Mouse (Mus musculus) adrenal gland, adult 2 months (tissue): ENCODE data around the gene Pla2g12a. TPM values are rescaled to one million over a fixed set of nuclear protein-coding genes. Genes with fewer than 3 reads are reported as not detected.

Experiments used
- DNase-seq: peaks from one replicate; pipeline ENCODE4 v3.0.0; 2021
- long read RNA-seq: library from polyadenylated mRNA; stranded (forward); transcript quantifications from one replicate; pipeline ENCODE4 v2.0.0, GENCODE M21; 2021
- polyA plus RNA-seq: library from polyadenylated mRNA; depleted of rRNA; stranded (reverse); fragments of >200 nt; gene quantifications from 2 replicates; pipeline ENCODE4 v1.2.3, GENCODE M21; 2012; rRNA removed
- total RNA-seq, 2 experiments: library from RNA; stranded (reverse); gene quantifications; 2 replicates each; pipeline ENCODE4 v1.2.3; 2021

Gene Pla2g12a
- total RNA-seq (10 to 100 TPM; 46.3 to 51.7 TPM), polyA plus RNA-seq (106 and 226 TPM in 2 replicates)
- long read RNA-seq, transcript Pla2g12a-203 (1 exons, 2,992 nt) = minor isoform, 5 of 91 reads
- long read RNA-seq, transcript Pla2g12a-201 (4 exons, 1,561 nt) = major isoform, 80 of 91 reads
- long read RNA-seq, partial matches to known transcripts = 2 of 91 reads
- long read RNA-seq, other reads (novel, unspliced or antisense) = 3 of 91 reads

- DNase-seq = peak; percentile 95
Measured at GRCm38 (mm10) chr3:129878405-129879021, at the start of gene Pla2g12a. TSS of gene Pla2g12a (plus strand) at chr3:129878606.

GRCm38 (mm10) chr3:129830626-129831025 lies 47.8 kb upstream of the Pla2g12a start:
- DNase-seq = no peak

GRCm38 (mm10) chr3:129831035-129831568 lies 47.3 kb upstream of the Pla2g12a start, which contains the start of gene Gar1:
TSS of gene Gar1 (minus strand) at chr3:129831396.
- DNase-seq = peak; percentile 95

GRCm38 (mm10) chr3:129835388-129835934 lies 42.9 kb upstream of the Pla2g12a start, which contains the start of gene Cfi:
TSS of gene Cfi (plus strand) at chr3:129835884.
- DNase-seq = no peak

GRCm38 (mm10) chr3:129836051-129836697 lies 42.2 kb upstream of the Pla2g12a start:
- no peak for DNase-seq

GRCm38 (mm10) chr3:129836965-129837364 lies 41.4 kb upstream of the Pla2g12a start:
- no peak for DNase-seq

GRCm38 (mm10) chr3:129838017-129838416 lies 40.4 kb upstream of the Pla2g12a start:
- peak; percentile 6 for DNase-seq

- no peak for DNase-seq
Measured at GRCm38 (mm10) chr3:129845868-129846267, 32.5 kb upstream of the Pla2g12a start.

- no peak for DNase-seq
Measured at GRCm38 (mm10) chr3:129846846-129847245, 31.6 kb upstream of the Pla2g12a start.

- no peak for DNase-seq
Measured at GRCm38 (mm10) chr3:129862592-129862991, 15.8 kb upstream of the Pla2g12a start.

GRCm38 (mm10) chr3:129863698-129864097 lies 14.7 kb upstream of the Pla2g12a start:
- peak; percentile 46 for DNase-seq

GRCm38 (mm10) chr3:129877327-129877726 lies 1.1 kb upstream of the Pla2g12a start:
- no peak for DNase-seq

GRCm38 (mm10) chr3:129879131-129879757 lies 838 bp downstream of the Pla2g12a start:
- DNase-seq = peak; percentile 76

GRCm38 (mm10) chr3:129879913-129880312 lies 1.5 kb downstream of the Pla2g12a start:
- no peak for DNase-seq

- no peak for DNase-seq
Measured at GRCm38 (mm10) chr3:129880925-129881593, 2.7 kb downstream of the Pla2g12a start.

- no peak for DNase-seq
Measured at GRCm38 (mm10) chr3:129885577-129885976, 7.2 kb downstream of the Pla2g12a start.

GRCm38 (mm10) chr3:129886430-129886829 lies 8.0 kb downstream of the Pla2g12a start:
- DNase-seq = no peak

GRCm38 (mm10) chr3:129887779-129888517 lies 9.5 kb downstream of the Pla2g12a start:
- no peak for DNase-seq

GRCm38 (mm10) chr3:129892003-129892402 lies 13.6 kb downstream of the Pla2g12a start:
- no peak for DNase-seq

GRCm38 (mm10) chr3:129893143-129893542 lies 14.7 kb downstream of the Pla2g12a start:
- no peak for DNase-seq

- DNase-seq = no peak
Measured at GRCm38 (mm10) chr3:129896591-129896990, 18.2 kb downstream of the Pla2g12a start.
